Comparison of ENCODE assay signal across 8 mouse cellular contexts in genomic region chr19:6061641-6062302, GRCm38 (mm10). TPM values are rescaled to one million over a fixed set of nuclear protein-coding genes. Genes with fewer than 3 reads are reported as not detected.
DNase-seq lines count a peak whose midpoint lies in the region; ATAC-seq lines count a peak whose summit lies in the region.

No protein-coding gene starts in this region.

- peaks cover 51% of the 10 kb centered on the region for H3K4me1 ChIP-seq in forebrain, embryonic 13.5 days
- H3K4me1 ChIP-seq in lung, embryonic 15.5 days: peaks cover 38% of the 10 kb centered on the region
- peaks cover 65% of the 10 kb centered on the region for H3K4me1 ChIP-seq in neural tube, embryonic 15.5 days

- WGBS in forebrain, embryonic 13.5 days: 1% methylated on average over 43 of the region's 44 CpGs
- WGBS in lung, embryonic 15.5 days: under 1% methylated on average over 37 of the region's 44 CpGs
- under 1% methylated on average over 44 of the region's 44 CpGs for WGBS in neural tube, embryonic 15.5 days

- H3K36me3 ChIP-seq in forebrain, embryonic 13.5 days (ENCODE audit: poor library complexity, severe bottlenecking): peaks cover 18% of the 10 kb centered on the region
- peaks cover 16% of the 10 kb centered on the region for H3K36me3 ChIP-seq in lung, embryonic 15.5 days
- H3K36me3 ChIP-seq in neural tube, embryonic 15.5 days: peaks cover 9% of the 10 kb centered on the region

- DNase-seq in layer of hippocampus, postnatal 36 days: peak; percentile 45
- DNase-seq in layer of hippocampus, adult 9-10 months (ENCODE audit: low spot score): no peak
- DNase-seq in adrenal gland, postnatal 25 days: peak; percentile 34
- DNase-seq in kidney, adult 9 months: peak; percentile 58
- DNase-seq in yolk sac, embryonic 10.5 days (ENCODE audit: low spot score): peak; percentile 51

- H3K4me2 ChIP-seq in forebrain, embryonic 13.5 days: peak overlapping the region; percentile 100
- H3K4me2 ChIP-seq in lung, embryonic 15.5 days: peak overlapping the region; percentile 92
- peak overlapping the region; percentile 98 for H3K4me2 ChIP-seq in neural tube, embryonic 15.5 days

- ATAC-seq in forebrain, embryonic 13.5 days: no peak
- ATAC-seq in lung, embryonic 15.5 days (ENCODE audit: borderline replicate concordance, extremely low read depth, low FRiP score, low TSS enrichment): no peak
- 0 out of 2 replicates have a peak, but pooled peaks have one; percentile 16 for ATAC-seq in neural tube, embryonic 15.5 days (ENCODE audit: low FRiP score)

- peak overlapping the region; percentile 99 for H3K9ac ChIP-seq in forebrain, embryonic 13.5 days
- peak overlapping the region; percentile 88 for H3K9ac ChIP-seq in lung, embryonic 15.5 days
- H3K9ac ChIP-seq in neural tube, embryonic 15.5 days (replicated peaks): peak overlapping the region; percentile 92

- H3K4me3 ChIP-seq in forebrain, embryonic 13.5 days: peak overlapping the region; percentile 89
- peak overlapping the region; percentile 90 for H3K4me3 ChIP-seq in lung, embryonic 15.5 days
- H3K4me3 ChIP-seq in neural tube, embryonic 15.5 days (replicated peaks): peak overlapping the region; percentile 84

- H3K27me3 ChIP-seq in forebrain, embryonic 13.5 days: no peaks in the 10 kb centered on the region
- H3K27me3 ChIP-seq in lung, embryonic 15.5 days: no peaks in the 10 kb centered on the region
- H3K27me3 ChIP-seq in neural tube, embryonic 15.5 days (replicated peaks): no peaks in the 10 kb centered on the region

- H3K9me3 ChIP-seq in forebrain, embryonic 13.5 days (replicated peaks): no peaks in the 10 kb centered on the region
- H3K9me3 ChIP-seq in lung, embryonic 15.5 days: no peaks in the 10 kb centered on the region
- H3K9me3 ChIP-seq in neural tube, embryonic 15.5 days (replicated peaks): no peaks in the 10 kb centered on the region

- H3K27ac ChIP-seq in forebrain, embryonic 13.5 days: peak overlapping the region; percentile 97
- H3K27ac ChIP-seq in lung, embryonic 15.5 days: peak overlapping the region; percentile 95
- H3K27ac ChIP-seq in neural tube, embryonic 15.5 days (replicated peaks): peak overlapping the region; percentile 92

RNA-seq across cellular contexts. Expression of gene Znhit2, which starts 0.8 kb away (rescaled TPM):
- total RNA-seq in layer of hippocampus, postnatal 36 days (2021): 10 to 100 TPM; 33.1 to 35.2 TPM
- total RNA-seq in adrenal gland, postnatal 25 days (2021): 34.6 TPM in 2 replicates
- 31.1 and 33.7 TPM in 2 replicates for polyA plus RNA-seq in forebrain, embryonic 13.5 days (2015; fragmentation: Nextera tagmentation; extraction: Ambion mirVana)
- polyA plus RNA-seq in lung, embryonic 15.5 days (2015; fragmentation: Nextera tagmentation; extraction: Ambion mirVana): 33.5 and 33.8 TPM in 2 replicates
- polyA plus RNA-seq in neural tube, embryonic 15.5 days (2015; fragmentation: Nextera tagmentation; extraction: Ambion mirVana): 30.4 and 31.2 TPM in 2 replicates

RNA-seq across cellular contexts. Expression of gene Fau, which starts 4.1 kb away (rescaled TPM):
- 100 to 1,000 TPM; 676 to 701 TPM for total RNA-seq in layer of hippocampus, postnatal 36 days (2021)
- total RNA-seq in adrenal gland, postnatal 25 days (2021): 891 and 1,016 TPM in 2 replicates
- 677 and 758 TPM in 2 replicates for polyA plus RNA-seq in forebrain, embryonic 13.5 days (2015; fragmentation: Nextera tagmentation; extraction: Ambion mirVana)
- polyA plus RNA-seq in lung, embryonic 15.5 days (2015; fragmentation: Nextera tagmentation; extraction: Ambion mirVana): 709 and 773 TPM in 2 replicates
- polyA plus RNA-seq in neural tube, embryonic 15.5 days (2015; fragmentation: Nextera tagmentation; extraction: Ambion mirVana): 522 and 591 TPM in 2 replicates

RNA-seq across cellular contexts. Expression of gene Mrpl49, which starts 4.2 kb away (rescaled TPM):
- 10 to 100 TPM; 46.8 to 47.9 TPM for total RNA-seq in layer of hippocampus, postnatal 36 days (2021)
- 65.2 and 65.7 TPM in 2 replicates for total RNA-seq in adrenal gland, postnatal 25 days (2021)
- 75.6 and 80.7 TPM in 2 replicates for polyA plus RNA-seq in forebrain, embryonic 13.5 days (2015; fragmentation: Nextera tagmentation; extraction: Ambion mirVana)
- 75.8 and 76.2 TPM in 2 replicates for polyA plus RNA-seq in lung, embryonic 15.5 days (2015; fragmentation: Nextera tagmentation; extraction: Ambion mirVana)
- 60.1 and 66.9 TPM in 2 replicates for polyA plus RNA-seq in neural tube, embryonic 15.5 days (2015; fragmentation: Nextera tagmentation; extraction: Ambion mirVana)

RNA-seq across cellular contexts. Expression of gene Tm7sf2, which starts 6.4 kb away (rescaled TPM):
- 10 to 100 TPM; 26.4 to 34.2 TPM for total RNA-seq in layer of hippocampus, postnatal 36 days (2021)
- 59.9 and 66.0 TPM in 2 replicates for total RNA-seq in adrenal gland, postnatal 25 days (2021)
- 28.3 and 30.3 TPM in 2 replicates for polyA plus RNA-seq in forebrain, embryonic 13.5 days (2015; fragmentation: Nextera tagmentation; extraction: Ambion mirVana)
- polyA plus RNA-seq in lung, embryonic 15.5 days (2015; fragmentation: Nextera tagmentation; extraction: Ambion mirVana): 10.4 and 13.9 TPM in 2 replicates
- 51.2 and 61.6 TPM in 2 replicates for polyA plus RNA-seq in neural tube, embryonic 15.5 days (2015; fragmentation: Nextera tagmentation; extraction: Ambion mirVana)

RNA-seq across cellular contexts. Expression of gene Vps51, which starts 15.3 kb away (rescaled TPM):
- 10 to 100 TPM; 85.3 to 88.8 TPM for total RNA-seq in layer of hippocampus, postnatal 36 days (2021)
- 68.8 and 80.9 TPM in 2 replicates for total RNA-seq in adrenal gland, postnatal 25 days (2021)
- polyA plus RNA-seq in forebrain, embryonic 13.5 days (2015; fragmentation: Nextera tagmentation; extraction: Ambion mirVana): 70.7 and 85.7 TPM in 2 replicates
- 71.6 and 77.5 TPM in 2 replicates for polyA plus RNA-seq in lung, embryonic 15.5 days (2015; fragmentation: Nextera tagmentation; extraction: Ambion mirVana)
- polyA plus RNA-seq in neural tube, embryonic 15.5 days (2015; fragmentation: Nextera tagmentation; extraction: Ambion mirVana): 80.8 and 83.8 TPM in 2 replicates
